Mouse (Mus musculus): ENCODE measurements around the gene Fgfr2. TPM values are rescaled to one million over a fixed set of nuclear protein-coding genes. Genes with fewer than 3 reads are reported as not detected.

Gene Fgfr2
- polyA plus RNA-seq, 1 experiment from 2014 or later = 47.9 TPM

- Histone ChIP-seq H3K9ac (no peak overlapping the region), H3K4me2 (no peak overlapping the region), H3K36me3 (ENCODE audit: poor library complexity, severe bottlenecking) (no peaks in the 10 kb centered on the region), H3K9me3 (replicated peaks) (no peaks in the 10 kb centered on the region), H3K4me3 (no peak overlapping the region), H3K4me1 (peaks cover 24% of the 10 kb centered on the region), H3K27me3 (no peaks in the 10 kb centered on the region), H3K27ac (peak overlapping the region; percentile 57)
- 74% methylated on average over 11 of the region's 11 CpGs for WGBS
- 0 out of 2 replicates have a peak, but pooled peaks have one; percentile 36 for ATAC-seq
Observed at GRCm38 (mm10) chr7:132337268-132337917, 785.8 kb downstream of the Fgfr2 start.

GRCm38 (mm10) chr7:132336781-132337180 lies 786.4 kb downstream of the Fgfr2 start:
- 45% methylated on average over 3 of the region's 3 CpGs for WGBS
- H3K27ac ChIP-seq = peak overlapping the region; percentile 57
- H3K9ac ChIP-seq = no peak overlapping the region; the same call in 1 of the 2 replicates
- no peaks in the 10 kb centered on the region for H3K36me3 ChIP-seq (ENCODE audit: poor library complexity, severe bottlenecking)
- H3K9me3 ChIP-seq (replicated peaks) = no peaks in the 10 kb centered on the region
- peaks cover 30% of the 10 kb centered on the region for H3K4me1 ChIP-seq
- ATAC-seq = 0 out of 2 replicates have a peak, but pooled peaks have one; percentile 41
- no peak overlapping the region for H3K4me2 ChIP-seq
- H3K4me3 ChIP-seq = no peak overlapping the region
- H3K27me3 ChIP-seq = no peaks in the 10 kb centered on the region

- Histone ChIP-seq H3K9ac (no peak overlapping the region), H3K36me3 (ENCODE audit: poor library complexity, severe bottlenecking) (no peaks in the 10 kb centered on the region), H3K9me3 (replicated peaks) (no peaks in the 10 kb centered on the region), H3K4me2 (no peak overlapping the region), H3K27ac (no peak overlapping the region), H3K4me1 (peaks cover 30% of the 10 kb centered on the region), H3K27me3 (no peaks in the 10 kb centered on the region), H3K4me3 (no peak overlapping the region)
- no peak for ATAC-seq
- whole genome bisulfite sequencing = 95% methylated on average over 4 of the region's 4 CpGs
Observed at GRCm38 (mm10) chr7:132335367-132335766, 787.8 kb downstream of the Fgfr2 start.

- Histone ChIP-seq H3K4me2 (no peak overlapping the region), H3K9ac (no peak overlapping the region), H3K4me1 (peaks cover 26% of the 10 kb centered on the region), H3K36me3 (ENCODE audit: poor library complexity, severe bottlenecking) (no peaks in the 10 kb centered on the region), H3K27me3 (0 out of 2 replicates have a peak, but pooled peaks cover 2% of the 10 kb centered on the region), H3K4me3 (no peak overlapping the region), H3K27ac (no peak overlapping the region), H3K9me3 (replicated peaks) (no peaks in the 10 kb centered on the region)
- no peak for ATAC-seq
- WGBS = 70% methylated on average over 1 of the region's 1 CpGs
Observed at GRCm38 (mm10) chr7:132333078-132333477, 790.1 kb downstream of the Fgfr2 start.

- H3K9ac ChIP-seq = no peak overlapping the region
- no peak overlapping the region for H3K4me3 ChIP-seq
- H3K27ac ChIP-seq = no peak overlapping the region
- peaks cover 18% of the 10 kb centered on the region for H3K4me1 ChIP-seq
- no peaks in the 10 kb centered on the region for H3K9me3 ChIP-seq (replicated peaks)
- H3K36me3 ChIP-seq (ENCODE audit: poor library complexity, severe bottlenecking) = no peaks in the 10 kb centered on the region
- 41% methylated on average over 11 of the region's 11 CpGs for WGBS
- no peak for ATAC-seq
- H3K27me3 ChIP-seq = 0 out of 2 replicates have a peak, but pooled peaks cover 2% of the 10 kb centered on the region
- no peak overlapping the region for H3K4me2 ChIP-seq
Observed at GRCm38 (mm10) chr7:132332176-132332575, 791.0 kb downstream of the Fgfr2 start.

- Histone ChIP-seq H3K4me3 (no peak overlapping the region), H3K27me3 (0 out of 2 replicates have a peak, but pooled peaks cover 2% of the 10 kb centered on the region), H3K4me2 (no peak overlapping the region), H3K9me3 (replicated peaks) (no peaks in the 10 kb centered on the region), H3K27ac (no peak overlapping the region), H3K4me1 (peaks cover 11% of the 10 kb centered on the region; the same call in 1 of the 2 replicates), H3K9ac (no peak overlapping the region), H3K36me3 (ENCODE audit: poor library complexity, severe bottlenecking) (no peaks in the 10 kb centered on the region)
- ATAC-seq = no peak
- WGBS = 80% methylated on average over 1 of the region's 1 CpGs
Observed at GRCm38 (mm10) chr7:132330179-132330578, 793.0 kb downstream of the Fgfr2 start.

- Histone ChIP-seq H3K9me3 (replicated peaks) (no peaks in the 10 kb centered on the region), H3K27me3 (0 out of 2 replicates have a peak, but pooled peaks cover 2% of the 10 kb centered on the region), H3K27ac (no peak overlapping the region), H3K4me2 (no peak overlapping the region), H3K9ac (no peak overlapping the region), H3K4me3 (no peak overlapping the region), H3K4me1 (peaks cover 11% of the 10 kb centered on the region; the same call in 1 of the 2 replicates), H3K36me3 (ENCODE audit: poor library complexity, severe bottlenecking) (no peaks in the 10 kb centered on the region)
- ATAC-seq = no peak
- WGBS = 92% methylated on average over 1 of the region's 1 CpGs
Observed at GRCm38 (mm10) chr7:132328648-132329047, 794.5 kb downstream of the Fgfr2 start.

GRCm38 (mm10) chr7:132325549-132326331 lies 797.4 kb downstream of the Fgfr2 start:
- Histone ChIP-seq H3K4me2 (no peak overlapping the region), H3K36me3 (ENCODE audit: poor library complexity, severe bottlenecking) (no peaks in the 10 kb centered on the region), H3K27ac (no peak overlapping the region), H3K9ac (no peak overlapping the region), H3K4me1 (peaks cover 4% of the 10 kb centered on the region; the same call in 1 of the 2 replicates), H3K9me3 (replicated peaks) (no peaks in the 10 kb centered on the region), H3K27me3 (0 out of 2 replicates have a peak, but pooled peaks cover 2% of the 10 kb centered on the region), H3K4me3 (no peak overlapping the region)
- 74% methylated on average over 5 of the region's 5 CpGs for WGBS
- ATAC-seq = no peak

GRCm38 (mm10) chr7:132323430-132323829 lies 799.7 kb downstream of the Fgfr2 start:
- H3K4me2 ChIP-seq = no peak overlapping the region
- H3K9me3 ChIP-seq (replicated peaks) = no peaks in the 10 kb centered on the region
- H3K4me3 ChIP-seq = no peak overlapping the region
- H3K27ac ChIP-seq = no peak overlapping the region
- ATAC-seq = no peak
- no peaks in the 10 kb centered on the region for H3K36me3 ChIP-seq (ENCODE audit: poor library complexity, severe bottlenecking)
- peaks cover 2% of the 10 kb centered on the region; the same call in 1 of the 2 replicates for H3K27me3 ChIP-seq
- peaks cover 4% of the 10 kb centered on the region; the same call in 1 of the 2 replicates for H3K4me1 ChIP-seq
- WGBS = 84% methylated on average over 5 of the region's 5 CpGs
- no peak overlapping the region for H3K9ac ChIP-seq

GRCm38 (mm10) chr7:132321392-132321958 lies 801.7 kb downstream of the Fgfr2 start:
- no peak for ATAC-seq

GRCm38 (mm10) chr7:132317036-132317541 lies 806.1 kb downstream of the Fgfr2 start, which contains the start of gene Chst15:
Gene Chst15, minus strand, starts transcription at chr7:132317228.
- peak; percentile 54 for ATAC-seq
- peak within 1 kb of the TSS; percentile 89 for H3K9ac ChIP-seq
- WGBS = 0% methylated on average over 34 of the region's 34 CpGs

More at GRCm38 (mm10) chr7:132321392-132321958, 801.7 kb downstream of the Fgfr2 start:
- H3K27ac ChIP-seq = no peak overlapping the region
- H3K4me3 ChIP-seq = no peak overlapping the region
- H3K9ac ChIP-seq = no peak overlapping the region
- H3K27me3 ChIP-seq = no peaks in the 10 kb centered on the region; the same call in 1 of the 2 replicates
- 85% methylated on average over 2 of the region's 2 CpGs for WGBS
- H3K4me2 ChIP-seq = no peak overlapping the region
- H3K4me1 ChIP-seq = peaks cover 12% of the 10 kb centered on the region
- no peaks in the 10 kb centered on the region for H3K36me3 ChIP-seq (ENCODE audit: poor library complexity, severe bottlenecking)
- H3K9me3 ChIP-seq (replicated peaks) = no peaks in the 10 kb centered on the region

More at GRCm38 (mm10) chr7:132317036-132317541, 806.1 kb downstream of the Fgfr2 start, which contains the start of gene Chst15:
- Histone ChIP-seq H3K4me2 (peak within 1 kb of the TSS; percentile 96), H3K4me3 (peak within 1 kb of the TSS; percentile 76), H3K27ac (peak within 1 kb of the TSS; percentile 84), H3K27me3 (no peaks in the 10 kb centered on the region; the same call in 1 of the 2 replicates), H3K4me1 (peaks cover 36% of the 10 kb centered on the region), H3K36me3 (ENCODE audit: poor library complexity, severe bottlenecking) (no peaks in the 10 kb centered on the region), H3K9me3 (replicated peaks) (no peaks in the 10 kb centered on the region)

Data from forebrain, embryonic 13.5 days (tissue).